Mouse (Mus musculus) E14TG2a.4 (cell line): Measurements from ENCODE around the gene Gbp5.

Source experiments
- H3K27me3 ChIP-seq: 2 replicates; pipeline ENCODE4 v1.6.1; 2014; ENCODE audit warnings: low read length, control low read depth; ENCODE audit not compliant: insufficient read depth
- H3K36me3 ChIP-seq: 2 replicates; pipeline ENCODE4 v1.6.1; 2014; ENCODE audit warnings: low read length, control low read depth; ENCODE audit not compliant: insufficient read depth
- H3K4me1 ChIP-seq: replicated peaks from 2 replicates; pipeline ENCODE4 v1.6.1; 2014; ENCODE audit warnings: low read depth, low read length, control low read depth
- H3K4me3 ChIP-seq: replicated peaks from 2 replicates; pipeline ENCODE4 v1.5.1; 2014; ENCODE audit warnings: mild to moderate bottlenecking, low read length
- H3K9me3 ChIP-seq: 2 replicates; pipeline ENCODE4 v1.6.1; 2014; ENCODE audit warnings: low read length, control low read depth
- CTCF ChIP-seq: conservative IDR thresholded peaks from 2 replicates; pipeline ENCODE4 v1.5.1; 2014; ENCODE audit warnings: low read length
- NANOG ChIP-seq: IDR thresholded peaks from 2 replicates; pipeline ENCODE4 v1.6.1; 2014; ENCODE audit warnings: borderline replicate concordance, low read length, mixed read lengths
- POU5F1 ChIP-seq: IDR thresholded peaks from 2 replicates; pipeline ENCODE4 v1.6.1; 2014; ENCODE audit warnings: low read length, borderline replicate concordance

The Gbp5 gene

DNA sequence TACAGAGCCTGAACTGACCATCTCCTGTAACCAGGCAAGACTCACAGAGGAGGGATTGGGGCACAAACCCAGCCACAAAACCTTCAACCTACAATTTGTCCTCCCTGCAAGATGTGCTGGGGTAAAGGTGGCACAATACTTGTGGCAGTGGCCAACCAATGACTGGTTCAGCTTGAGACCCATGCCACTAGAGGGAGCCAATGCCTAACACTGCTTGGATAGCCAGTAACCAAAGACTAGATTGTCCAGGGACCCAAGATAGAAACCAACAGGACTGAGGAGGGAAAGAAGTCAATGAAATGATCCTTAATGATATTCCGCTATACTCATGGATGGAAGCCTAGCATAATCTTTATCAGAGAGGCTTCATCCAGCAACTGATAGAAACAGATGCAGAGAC, 3.3 kb upstream of the Gbp5 start:
- Histone ChIP-seq H3K9me3 (no peaks in the 10 kb centered on the region), H3K36me3 (no peaks in the 10 kb centered on the region), H3K4me3 (no peak overlapping the region), H3K4me1 (peaks cover 23% of the 10 kb centered on the region), H3K27me3 (peaks cover 10% of the 10 kb centered on the region; the same call in 1 of the 2 replicates)
- TF ChIP-seq NANOG (no peak), POU5F1 (no peak), CTCF (peak; percentile 45)

DNA sequence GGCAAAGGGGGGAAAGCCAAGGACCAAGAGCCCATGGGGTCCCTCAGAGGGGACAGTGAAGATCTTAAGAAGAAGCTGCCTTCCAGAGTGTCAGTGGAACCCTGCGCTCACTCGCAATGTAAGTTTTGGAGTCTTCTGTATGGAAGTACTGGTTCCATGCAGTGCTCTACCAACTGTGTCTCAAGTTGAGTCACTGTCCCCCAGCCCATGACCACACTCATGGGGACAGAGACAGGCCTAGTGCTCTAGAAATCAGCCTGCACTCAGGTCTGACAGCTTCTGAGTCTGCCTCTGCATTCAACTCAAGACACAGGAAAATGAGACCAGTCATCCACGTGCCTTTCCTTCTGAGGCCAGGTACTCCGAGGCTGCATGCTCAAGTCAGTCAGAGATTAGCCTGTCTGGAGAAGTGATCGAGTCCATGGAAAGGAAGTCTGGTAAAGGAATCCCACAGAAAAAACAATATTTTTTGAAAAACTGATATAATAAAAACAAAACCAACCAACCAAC, 1.4 kb downstream of the Gbp5 start:
- Histone ChIP-seq H3K36me3 (no peaks in the 10 kb centered on the region), H3K9me3 (no peaks in the 10 kb centered on the region), H3K27me3 (peaks cover 17% of the 10 kb centered on the region), H3K4me3 (no peak overlapping the region), H3K4me1 (peaks cover 23% of the 10 kb centered on the region)
- TF ChIP-seq NANOG (no peak), CTCF (no peak), POU5F1 (no peak)

DNA sequence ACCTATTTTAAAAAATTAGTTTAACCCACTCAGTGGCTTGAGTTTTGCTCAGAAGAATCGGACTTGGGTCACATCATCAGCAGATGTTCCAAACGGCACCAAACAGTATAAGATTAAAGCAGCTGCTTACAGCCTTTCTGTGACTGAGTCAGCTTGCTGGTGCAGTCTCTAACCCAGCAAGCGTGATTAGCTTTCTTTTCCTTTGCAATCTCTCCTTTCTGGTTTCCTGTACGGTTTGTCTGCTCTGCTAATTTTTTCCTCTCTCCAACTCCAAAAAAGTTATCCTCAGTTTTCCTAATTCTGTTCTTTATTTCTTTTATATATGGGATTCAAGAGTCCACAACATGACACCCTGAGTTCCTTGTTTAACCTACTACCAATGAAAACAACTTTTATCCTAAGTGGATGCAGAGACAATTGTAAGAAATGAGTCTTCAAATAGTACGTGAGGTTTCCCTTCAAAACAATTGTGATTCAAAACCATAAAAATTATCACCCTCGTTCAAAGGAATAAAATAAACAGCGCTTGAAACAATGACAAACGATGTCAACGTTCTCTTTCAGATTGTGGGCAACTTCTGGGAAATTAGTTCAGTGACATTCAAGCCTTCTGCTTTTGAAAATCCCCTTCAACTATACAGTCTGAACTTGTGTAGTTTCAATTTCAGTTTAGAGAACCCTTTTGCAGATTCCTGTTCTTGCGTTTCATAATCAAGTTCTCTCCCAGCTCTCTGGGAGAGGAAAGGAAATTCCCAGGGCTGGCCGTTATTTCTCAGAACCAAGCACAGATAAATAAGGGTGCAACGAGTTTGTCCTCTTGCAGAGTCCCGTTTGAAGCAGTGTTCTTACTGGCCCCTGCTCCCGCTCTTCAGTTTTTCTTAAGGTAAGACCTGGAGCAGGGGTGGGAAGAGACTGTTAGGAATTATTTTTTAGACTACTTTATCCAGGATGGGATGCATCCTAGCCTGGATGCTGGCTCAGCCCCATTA, 2.6 kb downstream of the Gbp5 start:
- Histone ChIP-seq H3K9me3 (no peaks in the 10 kb centered on the region), H3K36me3 (no peaks in the 10 kb centered on the region), H3K4me1 (peaks cover 23% of the 10 kb centered on the region), H3K4me3 (no peak overlapping the region), H3K27me3 (peaks cover 19% of the 10 kb centered on the region)
- TF ChIP-seq NANOG (no peak), POU5F1 (no peak), CTCF (no peak)

DNA sequence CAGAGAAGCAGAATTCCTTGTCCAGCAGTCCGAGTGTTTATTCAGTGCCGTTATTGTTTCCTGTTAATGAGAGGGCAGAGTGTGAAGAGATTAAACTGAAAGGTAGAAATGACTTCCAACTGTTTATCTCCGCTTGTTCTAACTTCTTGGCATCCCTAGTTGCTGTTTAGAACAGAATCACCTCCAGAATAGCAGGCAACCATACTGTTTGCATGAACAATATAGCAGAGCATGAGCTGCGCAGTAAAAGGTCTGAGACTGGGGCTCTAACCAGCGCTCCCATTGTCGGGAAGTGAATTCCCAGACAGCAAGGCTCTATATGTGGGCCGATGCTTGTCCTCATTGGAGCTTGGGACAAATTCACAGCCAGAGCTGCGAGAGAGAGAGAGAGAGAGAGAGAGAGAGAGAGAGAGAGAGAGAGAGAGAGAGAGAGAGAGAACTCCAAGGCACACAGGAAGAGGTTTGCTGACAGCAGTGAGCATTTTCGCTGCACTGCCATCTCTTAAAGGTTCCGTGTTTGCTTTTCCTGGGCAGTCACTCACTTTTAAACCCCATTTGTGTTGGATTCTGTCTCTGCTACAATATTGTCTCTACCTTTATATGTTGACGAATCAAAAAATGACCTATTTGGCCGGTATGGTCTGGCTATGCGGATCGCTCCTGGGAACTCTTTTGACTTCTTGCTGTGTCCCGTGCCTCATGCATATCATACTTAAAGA, 3.5 kb downstream of the Gbp5 start:
- Histone ChIP-seq H3K36me3 (no peaks in the 10 kb centered on the region), H3K27me3 (peaks cover 19% of the 10 kb centered on the region), H3K4me1 (peaks cover 23% of the 10 kb centered on the region), H3K9me3 (no peaks in the 10 kb centered on the region), H3K4me3 (no peak overlapping the region)
- no peak for TF ChIP-seq CTCF
- TF ChIP-seq NANOG = no peak
- TF ChIP-seq POU5F1 = no peak

DNA sequence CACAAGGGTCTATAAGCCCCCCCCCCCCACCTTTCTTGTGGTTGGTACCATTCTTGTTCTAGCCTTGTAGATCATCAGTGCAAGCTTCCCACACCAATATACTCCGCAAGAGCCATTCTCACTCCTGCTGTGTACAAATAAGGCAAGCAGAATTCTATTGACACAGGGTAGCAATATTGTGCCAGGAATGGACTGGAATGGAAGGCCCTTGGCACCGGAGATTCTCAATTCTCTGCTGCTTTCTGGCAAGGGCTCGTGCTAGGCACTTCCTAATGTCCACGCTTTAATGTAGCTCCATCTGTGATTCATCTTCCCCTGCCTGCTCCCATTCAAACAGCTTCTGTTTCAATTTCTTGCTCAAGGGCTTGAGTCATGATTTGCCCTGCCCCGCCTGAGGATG, 5.2 kb downstream of the Gbp5 start:
- H3K4me3 ChIP-seq = no peak overlapping the region
- H3K27me3 ChIP-seq = peaks cover 19% of the 10 kb centered on the region
- H3K4me1 ChIP-seq = peaks cover 14% of the 10 kb centered on the region
- no peaks in the 10 kb centered on the region for H3K9me3 ChIP-seq
- H3K36me3 ChIP-seq = no peaks in the 10 kb centered on the region
- TF ChIP-seq CTCF (no peak), NANOG (no peak)

DNA sequence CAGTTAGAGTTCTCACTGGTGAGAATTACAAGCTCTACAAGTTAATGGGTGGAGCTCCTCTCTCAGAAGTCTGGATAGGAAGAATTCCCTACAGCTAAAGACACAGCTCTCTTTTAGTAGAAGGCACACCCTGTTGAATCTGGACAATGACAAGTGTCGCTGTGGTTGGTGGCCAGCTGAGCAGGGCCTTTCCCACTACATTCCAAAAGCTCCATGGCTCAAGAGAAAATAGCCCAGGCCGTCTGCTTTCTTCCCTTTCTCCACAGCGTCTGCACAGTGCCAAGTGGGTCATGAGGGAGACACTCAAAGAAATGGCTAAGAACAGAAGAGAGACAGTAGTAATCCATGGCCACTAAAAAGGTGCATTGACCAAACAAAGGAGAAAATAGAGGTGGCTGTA, 34.3 kb downstream of the Gbp5 start:
- peaks cover 16% of the 10 kb centered on the region for H3K27me3 ChIP-seq
- TF ChIP-seq POU5F1 (no peak), CTCF (no peak)
- peaks cover 18% of the 10 kb centered on the region for H3K4me1 ChIP-seq
- H3K4me3 ChIP-seq = no peak overlapping the region
- H3K9me3 ChIP-seq = peaks cover 17% of the 10 kb centered on the region
- no peaks in the 10 kb centered on the region for H3K36me3 ChIP-seq

DNA sequence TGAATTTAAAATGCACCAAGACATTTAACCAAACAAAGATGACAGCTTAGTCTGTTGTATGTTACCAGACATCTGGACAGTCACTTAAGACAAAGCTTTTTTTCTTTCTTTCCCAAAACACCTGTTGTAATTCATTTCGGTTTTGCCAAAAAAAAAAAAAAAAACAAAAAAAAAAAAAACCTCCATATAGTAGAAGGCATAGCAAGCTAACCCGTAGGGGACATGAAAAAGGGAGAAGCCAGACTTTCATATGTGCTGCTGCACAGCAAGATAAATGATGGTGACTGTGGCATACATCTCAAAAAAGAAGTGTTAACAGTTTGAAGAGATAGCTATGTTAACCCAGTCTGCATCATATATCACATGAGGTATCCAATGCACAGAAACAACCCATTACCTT, 35.8 kb downstream of the Gbp5 start:
- Histone ChIP-seq H3K27me3 (peaks cover 16% of the 10 kb centered on the region), H3K4me1 (peaks cover 18% of the 10 kb centered on the region), H3K36me3 (no peaks in the 10 kb centered on the region), H3K4me3 (peak overlapping the region; percentile 78), H3K9me3 (peaks cover 12% of the 10 kb centered on the region)
- no peak for TF ChIP-seq CTCF
- no peak for TF ChIP-seq POU5F1

DNA sequence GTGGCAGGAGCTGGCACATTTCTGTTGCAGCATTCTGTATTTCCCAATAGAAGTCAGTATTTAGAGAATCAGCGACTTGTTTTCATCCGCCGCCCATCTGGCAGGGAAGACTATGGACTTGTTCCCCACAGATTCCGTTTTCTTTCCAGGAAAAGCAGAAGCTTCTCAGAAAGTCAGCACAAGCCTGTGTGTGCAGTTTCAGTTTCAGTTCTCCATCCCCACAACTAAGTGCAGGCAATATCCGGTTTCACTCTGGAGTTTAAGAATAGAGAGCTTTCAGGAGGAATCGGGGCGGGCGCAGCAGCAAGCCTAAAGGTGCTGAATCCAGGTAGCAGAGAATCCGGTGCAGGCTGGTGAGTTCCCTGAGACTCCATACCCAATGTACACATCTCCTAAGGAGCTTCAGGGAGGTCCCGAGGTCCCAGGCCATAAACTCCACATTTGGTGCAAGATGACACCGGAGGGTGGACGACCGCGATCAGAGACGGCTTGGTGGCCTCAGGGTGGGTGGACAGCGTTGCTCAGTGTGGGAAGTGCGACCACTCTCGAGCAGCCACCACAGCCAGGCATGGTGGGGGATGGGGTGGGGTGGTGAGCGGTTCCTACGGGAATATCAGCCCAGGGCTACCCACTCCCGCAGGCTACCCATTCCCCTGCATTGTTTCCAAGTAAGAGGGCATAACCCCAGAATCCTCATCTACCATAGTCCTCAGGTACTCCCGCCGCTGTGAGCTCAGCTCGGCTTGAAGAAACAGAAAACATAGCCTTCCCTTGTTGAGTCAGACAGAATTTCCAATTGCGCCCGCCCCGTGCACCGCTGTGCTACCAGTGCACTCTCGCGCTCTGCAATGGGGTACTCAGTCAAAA, 36.5 kb downstream of the Gbp5 start, which contains the start of gene Gbp7:
Gene Gbp7, plus strand, starts transcription at position 256 of the 867 bp plus-strand sequence.
- TF ChIP-seq NANOG = no peak
- TF ChIP-seq POU5F1 = no peak
- TF ChIP-seq CTCF = no peak
- Histone ChIP-seq H3K4me1 (peaks cover 18% of the 10 kb centered on the region), H3K9me3 (peaks cover 5% of the 10 kb centered on the region; the same call in 1 of the 2 replicates), H3K4me3 (peak within 1 kb of the TSS; percentile 78), H3K27me3 (peaks cover 16% of the 10 kb centered on the region), H3K36me3 (no peaks in the 10 kb centered on the region)
